Mouse (Mus musculus) adrenal gland, adult 10 weeks (tissue): ENCODE results near the gene Cd72. TPM values are rescaled to one million over a fixed set of nuclear protein-coding genes. Genes with fewer than 3 reads are reported as not detected.

Experiments
- polyA plus RNA-seq: library from polyadenylated mRNA; stranded (reverse); fragments of 350-450 nt; fragmentation: Illumina TruSeq; extraction: RNeasy Lipid Tissue Mini Kit (QIAGEN cat#74804); gene quantifications from one replicate; pipeline ENCODE4 v1.2.3, GENCODE M21; 2014; ENCODE audit warnings: low read depth, low replicate concordance

Gene Cd72
- polyA plus RNA-seq = 1.6 TPM

DNA sequence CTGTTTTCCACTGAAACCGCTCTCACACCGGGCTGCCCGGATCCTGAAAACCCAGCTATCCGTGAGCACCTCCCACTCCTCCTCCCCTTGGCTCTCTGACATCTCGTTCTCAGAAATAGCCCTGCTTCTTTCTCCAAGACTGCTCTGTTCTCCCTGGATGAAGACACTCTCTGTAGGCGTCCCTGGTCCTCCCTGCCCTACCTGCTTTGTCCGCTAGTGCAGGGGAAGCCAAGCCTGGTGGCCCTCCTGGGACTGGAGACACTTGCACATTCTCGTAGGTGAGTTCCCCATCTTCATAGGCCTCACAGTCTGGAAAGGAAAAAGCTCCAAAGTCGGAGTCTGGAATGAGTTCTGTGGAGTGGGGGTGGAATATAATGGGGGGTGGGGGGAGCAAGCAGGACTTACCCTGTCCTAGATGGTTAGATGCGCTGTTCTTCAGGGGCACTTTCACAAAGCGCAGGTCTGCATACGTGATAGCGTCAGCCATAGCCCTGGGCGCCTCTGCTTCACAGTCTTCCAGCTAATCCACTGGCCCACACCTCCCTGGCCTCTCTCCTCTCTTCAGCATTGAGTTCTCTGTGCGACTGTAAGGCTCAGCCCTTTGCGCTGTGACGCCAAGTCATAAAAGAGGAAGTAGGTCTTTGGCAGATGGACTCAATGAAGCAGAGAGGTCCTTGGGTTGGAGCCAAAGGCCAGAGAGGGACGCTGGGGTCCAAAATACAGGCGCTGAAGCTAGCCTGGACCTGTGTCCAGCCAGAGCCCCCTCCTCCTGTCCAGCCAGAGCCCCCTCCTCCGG is at the start of gene Cd72:
Cd72 (minus strand) TSS at position 588 of the 796 bp plus-strand sequence.

DNA sequence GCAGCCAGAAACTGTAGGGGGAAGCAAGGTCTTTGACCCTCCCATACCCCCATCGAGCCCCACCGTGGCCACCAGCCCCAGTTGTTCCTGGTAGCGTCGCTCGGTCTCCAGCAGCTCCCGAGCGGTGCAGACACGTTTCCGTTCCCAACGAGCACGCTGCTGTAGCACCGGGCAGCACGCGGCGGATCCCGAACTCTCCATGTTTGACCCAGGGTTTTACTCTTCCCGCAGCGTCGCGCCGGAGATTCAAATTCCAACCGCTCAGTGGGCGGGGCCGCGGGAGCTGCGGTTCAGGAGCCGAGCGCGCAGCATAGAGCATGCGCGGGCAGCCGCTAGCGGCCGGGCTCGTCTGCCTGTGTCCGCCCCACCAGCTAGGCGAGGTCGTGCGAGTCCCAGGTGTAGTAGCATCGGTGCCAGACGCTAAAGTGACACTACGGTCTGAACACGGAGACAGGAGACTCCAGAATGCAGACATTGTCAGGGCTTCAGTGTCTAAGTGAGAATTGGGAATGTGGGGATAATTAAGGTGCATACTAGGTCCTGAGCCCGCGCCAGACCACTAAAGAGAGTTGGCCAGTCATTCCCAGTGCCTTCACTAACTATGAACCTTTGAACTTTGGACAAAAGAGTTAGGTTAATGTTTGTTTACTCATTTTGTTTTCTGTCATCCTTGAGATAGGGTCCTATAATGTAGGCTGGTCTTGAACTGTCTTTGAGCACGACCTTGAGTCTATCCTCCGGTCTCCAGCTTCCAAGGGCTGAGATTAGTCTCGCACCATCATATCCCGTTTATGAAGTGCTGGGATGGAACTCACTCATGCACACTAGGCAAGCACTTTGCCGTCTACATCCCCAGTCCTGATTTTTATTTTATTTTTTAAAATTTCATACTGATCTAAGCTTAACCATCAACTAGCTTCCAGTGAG is 45.2 kb upstream of the Cd72 start, which contains the start of gene Arhgef39:
Arhgef39 (minus strand) TSS at position 289 of the 927 bp plus-strand sequence.

DNA sequence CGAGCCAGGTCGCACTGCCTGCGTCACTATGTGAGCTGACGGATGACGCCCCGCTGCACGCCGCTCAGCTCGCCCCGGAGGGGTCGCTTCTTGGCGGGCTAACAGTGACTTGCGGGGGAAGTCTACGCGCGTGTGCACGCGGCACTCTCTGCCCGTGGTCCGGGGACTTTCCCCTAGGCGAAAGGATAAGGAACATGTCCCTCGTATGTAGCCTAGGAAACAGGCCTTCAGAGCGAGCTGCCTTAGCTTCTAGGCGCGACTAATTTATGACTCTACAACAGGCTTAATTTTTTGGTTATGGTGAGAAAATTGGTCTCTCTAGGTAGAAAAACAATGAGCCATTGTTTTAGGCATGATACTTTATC is 38.4 kb upstream of the Cd72 start, which contains the start of gene Ccdc107:
Ccdc107 (plus strand) TSS at position 80 of the 365 bp plus-strand sequence.

DNA sequence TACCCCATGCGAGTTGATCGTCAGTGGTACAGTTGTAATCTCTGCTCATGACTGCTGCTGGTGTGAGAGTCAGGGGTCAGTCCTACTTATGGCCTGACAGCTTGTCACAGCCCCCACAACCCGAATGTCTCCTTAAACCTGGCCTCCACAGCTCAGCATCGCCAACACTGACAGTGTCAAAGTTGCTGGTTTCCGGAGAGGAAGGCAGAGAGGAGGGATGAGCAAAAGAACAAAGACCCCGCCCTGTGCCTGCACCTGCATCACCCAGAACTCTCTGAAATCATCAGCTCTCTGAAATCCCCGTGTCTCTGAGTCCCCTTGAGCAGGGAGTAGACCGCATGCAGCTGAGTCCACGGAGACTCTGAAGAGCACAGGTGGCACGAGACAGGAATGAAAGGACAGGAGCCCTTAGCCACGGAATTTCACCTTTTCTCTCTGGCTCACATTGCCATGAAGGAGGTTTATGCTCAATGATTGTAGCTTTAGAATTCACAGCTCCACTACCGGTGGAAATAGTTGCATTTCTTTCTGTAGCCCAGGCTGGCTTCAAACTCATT is 29.2 kb upstream of the Cd72 start, which contains the start of gene Sit1:
Sit1 (minus strand) TSS at position 200 of the 557 bp plus-strand sequence.

DNA sequence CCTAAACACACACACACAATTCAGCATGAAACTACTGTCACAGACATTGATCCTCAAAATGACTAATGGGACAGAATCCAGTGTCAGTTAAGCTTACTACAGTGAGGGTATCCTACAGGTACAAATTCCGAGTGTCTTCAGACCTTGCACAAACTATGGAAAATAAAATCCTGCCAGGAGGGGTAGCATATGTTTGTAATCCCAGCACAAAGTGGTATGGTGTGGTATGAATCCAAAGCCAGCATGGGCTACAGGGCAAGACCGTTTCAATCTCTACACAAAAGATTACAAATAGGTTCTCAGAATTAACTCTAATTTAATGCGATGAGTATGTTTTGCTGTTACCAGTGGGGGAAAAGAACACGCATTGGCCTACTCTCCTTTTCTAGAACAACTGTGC is 12.8 kb downstream of the Cd72 start, which contains the start of gene Tesk1:
Tesk1 (plus strand) TSS at position 301 of the 400 bp plus-strand sequence.

DNA sequence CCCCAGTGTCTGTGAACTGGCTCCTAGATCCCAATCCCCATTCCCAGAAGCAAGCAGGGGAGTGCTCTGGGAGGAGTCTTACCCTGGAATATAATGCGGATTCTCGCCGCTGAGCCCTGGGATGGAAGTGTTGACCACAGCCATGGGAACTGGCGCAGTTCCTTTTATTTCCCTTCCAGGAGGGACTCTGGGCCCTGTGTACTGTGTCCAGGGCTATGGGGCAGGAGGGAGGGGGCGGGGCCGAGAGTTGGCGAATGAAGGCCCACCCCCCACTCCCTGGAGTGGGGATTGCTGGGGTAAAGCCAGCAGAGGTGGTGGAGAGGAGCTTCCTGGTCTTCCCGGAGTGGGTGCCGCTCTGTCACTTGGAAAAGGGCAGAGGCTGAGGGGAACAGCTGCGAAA is 25.5 kb downstream of the Cd72 start, which contains the start of gene Fam166b:
Fam166b (minus strand) TSS at position 189 of the 400 bp plus-strand sequence.

Other genes with a start within 250 kb of the Cd72 start
- 0.35 TPM for gene Atp8b5, start 187.5 kb downstream of the Cd72 start, polyA plus RNA-seq
- 0.87 TPM for gene Rusc2, start 72.6 kb downstream of the Cd72 start, polyA plus RNA-seq
- gene Fam166b, start 25.5 kb downstream of the Cd72 start, polyA plus RNA-seq = not detected
- gene Tesk1, start 12.7 kb downstream of the Cd72 start, polyA plus RNA-seq = 0.58 TPM
- gene Sit1, start 29.1 kb upstream of the Cd72 start, polyA plus RNA-seq = not detected
- gene Ccdc107, start 38.3 kb upstream of the Cd72 start, polyA plus RNA-seq = 10.8 TPM
- gene Arhgef39, start 45.1 kb upstream of the Cd72 start, polyA plus RNA-seq = 1.4 TPM
- gene Car9, start 52.3 kb upstream of the Cd72 start, polyA plus RNA-seq = not detected
- gene Tpm2, start 69.1 kb upstream of the Cd72 start, polyA plus RNA-seq = 13.8 TPM
- gene Creb3, start 107.7 kb upstream of the Cd72 start, polyA plus RNA-seq = 30.6 TPM
- gene Tln1, start 108.1 kb upstream of the Cd72 start, polyA plus RNA-seq = 297 TPM
- gene Rgp1, start 124.1 kb upstream of the Cd72 start, polyA plus RNA-seq = 3.9 TPM
- 2.4 TPM for gene Gba2, start 124.2 kb upstream of the Cd72 start, polyA plus RNA-seq
- not detected for gene Msmp, start 129.9 kb upstream of the Cd72 start, polyA plus RNA-seq
- gene Npr2, start 177.3 kb upstream of the Cd72 start, polyA plus RNA-seq = 9.6 TPM
- gene Spag8, start 199.0 kb upstream of the Cd72 start, polyA plus RNA-seq = not detected
- gene Hint2, start 201.8 kb upstream of the Cd72 start, polyA plus RNA-seq = 3.3 TPM
- 2.6 TPM for gene Tmem8b, start 214.3 kb upstream of the Cd72 start, polyA plus RNA-seq
- 0.17 TPM for gene Fam221b, start 214.5 kb upstream of the Cd72 start, polyA plus RNA-seq
- not detected for gene Olfr70, start 246.2 kb upstream of the Cd72 start, polyA plus RNA-seq